Mouse (Mus musculus) midbrain, embryonic 16.5 days (tissue): ENCODE measurements at regions not wholly inside any gene's neighbourhood (a gene's known extent, or its start where the extent isn't known, plus 50 kb on each side); places are given as distances from the start of the nearest gene placed in this dataset.
A peak's percentile ranks its signal among the peaks of the same experiment; 100 is the strongest.

Experiments used
- ATAC-seq: fragments of 200-750 bp; cut with Nextera tagmentation; 2 replicates; pipeline ENCODE4 v1.8.0; 2017; ENCODE audit warnings: moderate TSS enrichment
- H3K27ac ChIP-seq: fragments of 300-500 bp; sonication (generic); 2 replicates; pipeline ENCODE4 v1.5.1; 2014; ENCODE audit warnings: mild to moderate bottlenecking, low read length, mixed read lengths
- H3K27me3 ChIP-seq: fragments of 300-500 bp; sonication (generic); 2 replicates; pipeline ENCODE4 v1.6.1; 2014; ENCODE audit warnings: low read depth, low read length, mixed read lengths; ENCODE audit not compliant: control insufficient read depth, insufficient read depth
- H3K36me3 ChIP-seq: fragments of 300-500 bp; sonication (generic); 2 replicates; pipeline ENCODE4 v1.6.1; 2014; ENCODE audit warnings: mild to moderate bottlenecking, low read length, moderate library complexity, mixed read lengths; ENCODE audit not compliant: control insufficient read depth, insufficient read depth
- H3K4me1 ChIP-seq: fragments of 300-500 bp; sonication (generic); 2 replicates; pipeline ENCODE4 v1.6.1; 2014; ENCODE audit warnings: mild to moderate bottlenecking, low read length, mixed read lengths; ENCODE audit not compliant: control insufficient read depth, insufficient read depth
- H3K4me2 ChIP-seq: fragments of 300-500 bp; sonication (generic); 2 replicates; pipeline ENCODE4 v1.6.1; 2014; ENCODE audit warnings: mild to moderate bottlenecking, low read length, mixed read lengths
- H3K4me3 ChIP-seq: fragments of 300-500 bp; sonication (generic); 2 replicates; pipeline ENCODE4 v1.5.1; 2014; ENCODE audit warnings: low read depth, mild to moderate bottlenecking, low read length, moderate library complexity, mixed read lengths
- H3K9ac ChIP-seq: fragments of 300-500 bp; sonication (generic); 2 replicates; pipeline ENCODE4 v1.6.1; 2014; ENCODE audit warnings: low read depth, low read length, mixed read lengths
- H3K9me3 ChIP-seq: fragments of 300-500 bp; sonication (generic); replicated peaks from 2 replicates; pipeline ENCODE4 v1.6.1; 2014; ENCODE audit warnings: mild to moderate bottlenecking, low read length, mixed read lengths; ENCODE audit not compliant: control insufficient read depth, poor library complexity, severe bottlenecking
- WGBS: fragments of 180-500 bp; shearing (Covaris S2); extraction: QIAGEN DNeasy Blood & Tissue Kit; methylation state at CpG from one replicate; pipeline ENCODE4 v1.1.7; 2014; 5-methylcytosine and 5-hydroxymethylcytosine counted together

DNA sequence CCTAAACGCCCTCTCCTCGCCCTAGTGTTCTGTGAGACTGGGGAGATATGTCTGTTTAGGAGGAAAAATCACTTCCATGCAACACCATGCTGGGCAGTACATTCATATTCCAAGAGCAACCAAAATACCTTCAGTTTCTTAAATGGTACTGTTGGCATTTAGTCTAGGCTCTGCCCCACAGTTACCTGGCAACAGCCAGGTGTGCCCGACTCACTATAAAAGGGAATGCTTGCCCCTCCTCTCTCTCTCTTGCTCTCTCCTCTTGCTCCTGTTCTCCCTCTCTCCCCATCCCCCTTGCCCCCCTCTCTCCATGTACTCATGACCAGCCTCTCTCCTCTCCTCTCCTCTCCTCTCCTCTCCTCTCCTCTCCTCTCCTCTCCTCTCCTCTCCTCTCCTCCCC lies 66.7 kb upstream of the Abca1 start:
- Histone ChIP-seq H3K4me1 (no peaks in the 10 kb centered on the region), H3K4me2 (no peak overlapping the region), H3K9ac (no peak overlapping the region), H3K9me3 (no peaks in the 10 kb centered on the region), H3K4me3 (no peak overlapping the region), H3K27me3 (no peaks in the 10 kb centered on the region), H3K27ac (no peak overlapping the region), H3K36me3 (no peaks in the 10 kb centered on the region)
- no peak for ATAC-seq
- whole genome bisulfite sequencing: 85% methylated on average over 3 of the region's 3 CpGs

DNA sequence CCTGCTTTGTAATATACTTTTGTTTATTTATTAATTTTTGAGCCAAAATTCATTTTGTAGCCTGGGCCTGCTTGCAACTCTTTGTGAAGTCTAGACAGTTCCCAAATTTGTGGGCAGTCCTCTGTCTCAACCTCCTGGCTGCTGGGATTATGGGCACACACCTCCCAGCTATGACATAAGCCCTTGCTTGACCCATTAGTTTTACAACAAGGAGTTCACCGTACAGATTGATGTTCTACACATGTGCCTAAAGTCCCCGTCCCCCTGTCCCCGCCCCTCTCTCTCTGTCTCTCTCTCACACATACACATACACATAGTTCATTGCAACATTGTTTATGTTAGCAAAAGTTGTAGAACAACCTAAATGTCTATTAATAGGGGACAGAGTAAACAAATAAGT lies 63.7 kb upstream of the Abca1 start:
- Histone ChIP-seq H3K9ac (no peak overlapping the region), H3K36me3 (no peaks in the 10 kb centered on the region), H3K27me3 (no peaks in the 10 kb centered on the region), H3K4me2 (no peak overlapping the region), H3K9me3 (no peaks in the 10 kb centered on the region), H3K4me1 (peaks cover 6% of the 10 kb centered on the region; the same call in 1 of the 2 replicates), H3K27ac (no peak overlapping the region), H3K4me3 (no peak overlapping the region)
- no peak for ATAC-seq
- 90% methylated on average over 3 of the region's 3 CpGs for WGBS

GRCm38 (mm10) chr4:53220809-53221208 lies 61.1 kb upstream of the Abca1 start:
- H3K9me3 ChIP-seq: no peaks in the 10 kb centered on the region
- H3K27me3 ChIP-seq: no peaks in the 10 kb centered on the region
- H3K4me3 ChIP-seq: no peak overlapping the region
- no peak overlapping the region for H3K27ac ChIP-seq
- H3K36me3 ChIP-seq: no peaks in the 10 kb centered on the region
- no peak overlapping the region for H3K4me2 ChIP-seq
- 89% methylated on average over 4 of the region's 4 CpGs for WGBS
- peaks cover 17% of the 10 kb centered on the region for H3K4me1 ChIP-seq
- H3K9ac ChIP-seq: no peak overlapping the region
- ATAC-seq: no peak

DNA sequence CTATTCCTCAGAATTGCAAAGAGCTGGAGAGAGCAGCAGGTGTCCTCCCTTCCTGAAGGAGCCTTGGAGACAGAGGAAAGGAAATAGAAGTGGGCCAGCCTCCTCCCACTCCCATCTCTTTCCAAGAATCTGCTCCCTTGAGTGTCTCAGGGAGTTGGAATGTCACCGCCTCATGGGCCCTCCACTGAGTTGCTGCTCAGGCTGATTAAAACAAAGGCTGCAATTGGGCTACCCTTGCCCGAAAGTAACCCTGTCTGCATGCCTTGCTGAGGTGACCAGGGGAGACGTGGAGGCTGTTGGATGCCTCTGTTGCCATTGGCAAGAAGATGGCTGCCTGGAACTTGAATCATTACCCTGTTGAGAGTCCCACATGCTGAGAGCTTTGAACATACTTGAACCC lies 59.7 kb upstream of the Abca1 start:
- Histone ChIP-seq H3K27ac (peak overlapping the region; percentile 88; the same call in 1 of the 2 replicates), H3K9ac (no peak overlapping the region), H3K4me2 (no peak overlapping the region), H3K9me3 (no peaks in the 10 kb centered on the region), H3K27me3 (no peaks in the 10 kb centered on the region), H3K36me3 (no peaks in the 10 kb centered on the region), H3K4me1 (peaks cover 17% of the 10 kb centered on the region), H3K4me3 (no peak overlapping the region)
- ATAC-seq: peak; percentile 19; the same call in 1 of the 2 replicates
- WGBS: 49% methylated on average over 3 of the region's 3 CpGs

DNA sequence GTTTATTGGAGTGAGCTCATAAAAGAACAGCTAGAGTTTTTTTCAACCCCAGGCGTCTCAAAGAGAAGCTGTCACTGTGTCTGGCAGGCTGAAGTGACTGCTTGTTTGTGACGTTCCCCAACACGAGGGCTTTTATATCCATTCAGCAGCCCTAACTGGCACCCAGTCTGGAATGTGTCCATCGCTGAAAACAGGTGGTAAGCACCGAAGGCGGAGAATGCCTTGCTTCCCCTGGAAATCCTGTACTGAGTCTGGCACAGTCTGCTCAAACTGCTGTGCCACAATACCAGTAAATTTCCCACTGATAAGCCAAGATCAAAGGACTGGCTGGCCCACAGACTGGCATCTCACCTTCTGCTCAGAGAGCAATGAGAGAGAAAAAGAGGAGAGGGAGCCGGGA lies 59.1 kb upstream of the Abca1 start:
- Histone ChIP-seq H3K27ac (peak overlapping the region; percentile 88), H3K9me3 (no peaks in the 10 kb centered on the region), H3K4me3 (no peak overlapping the region), H3K4me2 (no peak overlapping the region), H3K4me1 (peaks cover 17% of the 10 kb centered on the region), H3K27me3 (no peaks in the 10 kb centered on the region), H3K36me3 (no peaks in the 10 kb centered on the region), H3K9ac (no peak overlapping the region)
- ATAC-seq: peak; percentile 41
- 36% methylated on average over 7 of the region's 7 CpGs for WGBS

GRCm38 (mm10) chr4:53218291-53218640 lies 58.6 kb upstream of the Abca1 start:
- H3K4me3 ChIP-seq: peak overlapping the region; percentile 55
- no peaks in the 10 kb centered on the region for H3K27me3 ChIP-seq
- H3K4me2 ChIP-seq: peak overlapping the region; percentile 91
- peaks cover 17% of the 10 kb centered on the region for H3K4me1 ChIP-seq
- no peaks in the 10 kb centered on the region for H3K36me3 ChIP-seq
- peak overlapping the region; percentile 88 for H3K27ac ChIP-seq
- 46% methylated on average over 5 of the region's 5 CpGs for WGBS
- H3K9ac ChIP-seq: peak overlapping the region; percentile 76
- ATAC-seq: no peak
- H3K9me3 ChIP-seq: no peaks in the 10 kb centered on the region

GRCm38 (mm10) chr4:53217608-53218290 lies 58.1 kb upstream of the Abca1 start:
- H3K4me1 ChIP-seq: peaks cover 17% of the 10 kb centered on the region
- H3K9ac ChIP-seq: peak overlapping the region; percentile 76
- peak; percentile 92 for ATAC-seq
- peak overlapping the region; percentile 91 for H3K4me2 ChIP-seq
- WGBS: under 1% methylated on average over 36 of the region's 38 CpGs
- no peaks in the 10 kb centered on the region for H3K36me3 ChIP-seq
- H3K27me3 ChIP-seq: no peaks in the 10 kb centered on the region
- peak overlapping the region; percentile 55 for H3K4me3 ChIP-seq
- H3K9me3 ChIP-seq: no peaks in the 10 kb centered on the region
- peak overlapping the region; percentile 88 for H3K27ac ChIP-seq

DNA sequence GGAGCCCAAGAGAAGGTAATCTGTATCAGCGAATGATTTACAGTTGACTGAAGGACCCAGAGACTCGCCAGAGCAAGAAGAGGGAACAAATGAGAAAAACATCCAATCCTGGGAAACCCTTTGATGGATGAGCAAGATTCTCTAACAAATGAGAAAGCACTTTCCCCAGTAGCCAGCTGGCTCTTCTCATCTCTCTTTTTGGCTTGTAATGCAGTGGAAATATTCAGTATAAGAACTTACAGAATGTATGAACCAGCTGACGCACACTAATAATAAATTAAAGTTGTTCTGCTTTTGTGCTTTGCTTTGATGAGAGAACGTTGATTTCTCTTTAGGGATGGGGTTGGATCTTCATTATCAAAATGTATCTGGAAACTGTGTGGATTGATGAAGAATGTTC lies 52.8 kb upstream of the Abca1 start:
- no peaks in the 10 kb centered on the region for H3K27me3 ChIP-seq
- H3K36me3 ChIP-seq: no peaks in the 10 kb centered on the region
- no peak overlapping the region for H3K4me2 ChIP-seq
- no peaks in the 10 kb centered on the region for H3K9me3 ChIP-seq
- peaks cover 4% of the 10 kb centered on the region for H3K4me1 ChIP-seq
- H3K9ac ChIP-seq: no peak overlapping the region
- no peak overlapping the region for H3K4me3 ChIP-seq
- 74% methylated on average over 4 of the region's 4 CpGs for WGBS
- H3K27ac ChIP-seq: no peak overlapping the region
- ATAC-seq: no peak

DNA sequence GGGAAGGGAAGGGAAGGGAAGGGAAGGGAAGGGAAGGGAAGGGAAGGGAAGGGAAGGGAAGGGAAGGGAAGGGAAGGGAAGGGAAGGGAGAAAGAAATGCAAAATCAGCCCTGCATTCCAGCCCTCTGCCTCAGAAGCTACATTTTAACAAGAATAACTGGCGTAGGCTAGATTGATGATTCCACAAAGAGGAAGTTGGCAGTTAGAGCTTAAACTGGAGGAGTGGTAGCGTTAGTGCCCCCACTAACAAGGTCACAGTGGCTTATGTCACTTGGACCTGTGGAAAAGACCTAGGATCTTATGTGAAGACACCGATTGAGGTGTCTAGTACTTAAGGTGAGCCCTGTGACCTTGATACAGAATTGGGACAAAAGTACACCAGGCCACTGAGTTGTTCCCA lies 51.0 kb upstream of the Abca1 start:
- no peaks in the 10 kb centered on the region for H3K36me3 ChIP-seq
- H3K4me3 ChIP-seq: no peak overlapping the region
- no peak for ATAC-seq
- no peak overlapping the region for H3K27ac ChIP-seq
- no peaks in the 10 kb centered on the region for H3K4me1 ChIP-seq
- H3K9me3 ChIP-seq: no peaks in the 10 kb centered on the region
- no peak overlapping the region for H3K4me2 ChIP-seq
- whole genome bisulfite sequencing: 93% methylated on average over 3 of the region's 3 CpGs
- no peak overlapping the region for H3K9ac ChIP-seq
- no peaks in the 10 kb centered on the region for H3K27me3 ChIP-seq
